8 mouse cellular contexts compared by ENCODE assay signal in the genomic region with DNA sequence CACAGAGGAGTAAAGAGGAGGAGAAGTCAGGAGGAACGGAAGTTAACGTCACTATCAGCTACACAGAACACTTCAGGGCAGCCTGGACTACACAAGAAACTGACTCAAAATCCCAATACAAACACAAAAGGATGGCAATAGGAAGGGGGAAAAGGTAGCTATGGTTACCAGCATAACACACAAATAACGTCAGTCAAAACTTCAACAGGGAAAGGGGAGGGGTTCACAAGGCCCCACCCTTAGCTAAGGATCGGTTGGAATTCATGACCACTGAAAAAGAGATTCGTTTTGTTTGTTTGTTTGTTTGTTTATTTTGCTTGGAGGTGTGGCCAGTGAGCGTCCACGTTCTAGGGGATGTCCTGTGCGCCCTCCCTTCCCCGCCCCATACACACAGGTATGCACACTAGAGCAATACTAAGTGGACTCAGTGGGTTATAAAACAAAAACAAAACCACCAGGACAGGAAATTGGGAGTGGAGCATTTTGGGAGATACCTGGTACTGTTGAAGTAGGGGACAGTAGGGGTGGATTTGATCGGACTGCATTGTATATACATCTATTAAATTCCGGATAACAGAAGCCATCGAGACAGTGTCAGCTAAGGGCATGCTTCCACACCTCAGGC. TPM values are rescaled to one million over a fixed set of nuclear protein-coding genes. Genes with fewer than 3 reads are reported as not detected.
DNase-seq lines count a peak whose midpoint lies in the region; ATAC-seq and TF ChIP-seq lines count a peak whose summit lies in the region.

No protein-coding gene starts in this region.

- H3K9ac ChIP-seq in ES-E14 (ENCODE audit: insufficient read depth, low read depth, low read length, poor library complexity, severe bottlenecking): peak overlapping the region; percentile 60
- peak overlapping the region; percentile 74 for H3K9ac ChIP-seq in forebrain, embryonic 11.5 days (ENCODE audit: low read length)
- H3K9ac ChIP-seq in limb, embryonic 11.5 days (ENCODE audit: low read length): peak overlapping the region; percentile 63
- peak overlapping the region; percentile 77 for H3K9ac ChIP-seq in midbrain, postnatal 0 days (replicated peaks; ENCODE audit: low read length, poor library complexity, severe bottlenecking)

- H3K4me2 ChIP-seq in forebrain, embryonic 11.5 days (ENCODE audit: low read depth, low read length, severe bottlenecking): peak overlapping the region; percentile 75
- H3K4me2 ChIP-seq in limb, embryonic 11.5 days (ENCODE audit: low read depth, severe bottlenecking): peak overlapping the region; percentile 67
- peak overlapping the region; percentile 67 for H3K4me2 ChIP-seq in midbrain, postnatal 0 days (ENCODE audit: low read depth, low read length, poor library complexity, severe bottlenecking)

- peak; percentile 49 for ATAC-seq in forebrain, embryonic 11.5 days (replicated peaks; ENCODE audit: low FRiP score)
- peak; percentile 26 for ATAC-seq in limb, embryonic 11.5 days (ENCODE audit: insufficient number of reproducible peaks, low FRiP score, low TSS enrichment, low read depth)
- ATAC-seq in midbrain, postnatal 0 days (ENCODE audit: low FRiP score): peak; percentile 62; the same call in 1 of the 2 replicates

- DNase-seq in heart, embryonic 10.5 days (ENCODE audit: low spot score): no peak
- no peak for DNase-seq in heart, postnatal 25 days (ENCODE audit: low spot score)
- no peak for DNase-seq in ES-E14 (ENCODE audit: low read depth, low spot score)
- DNase-seq in forebrain, embryonic 11.5 days (ENCODE audit: low spot score): no peak
- no peak for DNase-seq in limb, embryonic 11.5 days (ENCODE audit: low spot score)
- DNase-seq in midbrain, postnatal 0 days (ENCODE audit: low spot score): no peak
- DNase-seq in right cerebral cortex, adult 18-20 months: no peak
- no peak for DNase-seq in left cerebral cortex, postnatal 14 days (ENCODE audit: low spot score in 2 of 2)

- H3K4me1 ChIP-seq in heart, embryonic 10.5 days: peaks cover 8% of the 10 kb centered on the region; the same call in 1 of the 2 replicates
- peaks cover 0 to 1% of the 10 kb centered on the region in 2 experiments; a peak in 1 of 4 replicates for H3K4me1 ChIP-seq in ES-E14 (ENCODE audit: control insufficient read depth in 2 of 2, insufficient read depth in 2 of 2, low read length in 2 of 2, poor library complexity in 1 of 2)
- no peaks in the 10 kb centered on the region for H3K4me1 ChIP-seq in forebrain, embryonic 11.5 days (replicated peaks; ENCODE audit: control insufficient read depth, insufficient read depth, low read length)
- no peaks in the 10 kb centered on the region for H3K4me1 ChIP-seq in limb, embryonic 11.5 days (ENCODE audit: control insufficient read depth, insufficient read depth, low read length)
- H3K4me1 ChIP-seq in midbrain, postnatal 0 days (ENCODE audit: insufficient read depth, low read length): no peaks in the 10 kb centered on the region; the same call in 1 of the 2 replicates

- H3K27me3 ChIP-seq in heart, embryonic 10.5 days (ENCODE audit: insufficient read depth, poor library complexity, severe bottlenecking): no peaks in the 10 kb centered on the region
- H3K27me3 ChIP-seq in forebrain, embryonic 11.5 days (ENCODE audit: control insufficient read depth, insufficient read depth, low read length): no peaks in the 10 kb centered on the region
- H3K27me3 ChIP-seq in limb, embryonic 11.5 days (ENCODE audit: control insufficient read depth, insufficient read depth, low read length): no peaks in the 10 kb centered on the region
- H3K27me3 ChIP-seq in midbrain, postnatal 0 days (ENCODE audit: insufficient read depth, low read length): no peaks in the 10 kb centered on the region

- 2% methylated on average over 12 of the region's 12 CpGs for WGBS in heart, embryonic 10.5 days
- 5% methylated on average over 12 of the region's 12 CpGs for WGBS in forebrain, embryonic 11.5 days
- WGBS in limb, embryonic 11.5 days: 2% methylated on average over 12 of the region's 12 CpGs
- 3% methylated on average over 12 of the region's 12 CpGs for WGBS in midbrain, postnatal 0 days

- H3K4me3 ChIP-seq in heart, embryonic 10.5 days: peak overlapping the region; percentile 75
- peak overlapping the region; percentile 75 to 79 for H3K4me3 ChIP-seq in ES-E14 (ENCODE audit: insufficient read depth in 1 of 2, low read depth in 1 of 2, low read length in 2 of 2, poor library complexity in 1 of 2, severe bottlenecking in 1 of 2)
- peak overlapping the region; percentile 65 for H3K4me3 ChIP-seq in forebrain, embryonic 11.5 days (ENCODE audit: low read depth, low read length)
- H3K4me3 ChIP-seq in limb, embryonic 11.5 days (ENCODE audit: low read depth, low read length): peak overlapping the region; percentile 68
- H3K4me3 ChIP-seq in midbrain, postnatal 0 days (ENCODE audit: low read depth, low read length): peak overlapping the region; percentile 65

- no peak for TF ChIP-seq CTCF in midbrain, postnatal 0 days (IDR thresholded peaks at IDR 0.05)

- no peaks in the 10 kb centered on the region for H3K36me3 ChIP-seq in heart, embryonic 10.5 days
- H3K36me3 ChIP-seq in ES-E14 (ENCODE audit: control insufficient read depth, insufficient read depth, low read length, poor library complexity, severe bottlenecking): no peaks in the 10 kb centered on the region
- no peaks in the 10 kb centered on the region; the same call in 1 of the 2 replicates for H3K36me3 ChIP-seq in forebrain, embryonic 11.5 days (ENCODE audit: control insufficient read depth, insufficient read depth, low read length)
- no peaks in the 10 kb centered on the region for H3K36me3 ChIP-seq in limb, embryonic 11.5 days (ENCODE audit: control insufficient read depth, insufficient read depth, low read length)
- H3K36me3 ChIP-seq in midbrain, postnatal 0 days (ENCODE audit: insufficient read depth, low read length): no peaks in the 10 kb centered on the region

- in situ Hi-C loops in ES-E14 (cut with MboI; ENCODE audit: low sequenced_read_pairs in 2 of 2, unreplicated experiment in 2 of 2): no loop called here

- intact Hi-C loops in heart, postnatal 25 days (cut with DNase I): loop anchor here (1.0 to 10.0 kb wide), 5 partner anchors 48 to 492 kb away; partner anchors contain the start of genes Gm28044, Gm28557, Zfp748 and Zfp953
- intact Hi-C loops in left cerebral cortex, postnatal 14 days (cut with DNase I): no loop called here

- no peaks in the 10 kb centered on the region for H3K9me3 ChIP-seq in heart, embryonic 10.5 days
- no peaks in the 10 kb centered on the region for H3K9me3 ChIP-seq in ES-E14 (ENCODE audit: control insufficient read depth, insufficient read depth, low read depth, low read length)
- H3K9me3 ChIP-seq in forebrain, embryonic 11.5 days (ENCODE audit: control insufficient read depth, low read length): no peaks in the 10 kb centered on the region; the same call in 1 of the 2 replicates
- no peaks in the 10 kb centered on the region for H3K9me3 ChIP-seq in limb, embryonic 11.5 days (ENCODE audit: control insufficient read depth, low read length)
- H3K9me3 ChIP-seq in midbrain, postnatal 0 days (ENCODE audit: low read length): no peaks in the 10 kb centered on the region

- H3K27ac ChIP-seq in heart, embryonic 10.5 days: peak overlapping the region; percentile 89
- H3K27ac ChIP-seq in ES-E14 (ENCODE audit: insufficient read depth, low read depth, low read length, poor library complexity, severe bottlenecking): peak overlapping the region; percentile 71; the same call in 1 of the 2 replicates
- H3K27ac ChIP-seq in forebrain, embryonic 11.5 days (ENCODE audit: low read depth, low read length): no peak overlapping the region
- H3K27ac ChIP-seq in limb, embryonic 11.5 days (replicated peaks; ENCODE audit: low read depth, low read length): peak overlapping the region; percentile 65; the same call in 1 of the 2 replicates
- H3K27ac ChIP-seq in midbrain, postnatal 0 days (ENCODE audit: low read depth, low read length): peak overlapping the region; percentile 74

RNA-seq across cellular contexts. Expression of gene Zfp712, which starts 0.7 kb away (rescaled TPM):
- 2.1 and 2.2 TPM in 2 replicates for polyA plus RNA-seq in heart, embryonic 10.5 days (2016; fragmentation: Nextera tagmentation; extraction: Ambion mirVana)
- 1 to 10 TPM; 1.2 to 1.5 TPM for total RNA-seq in heart, postnatal 25 days (2021)
- total RNA-seq in ES-E14 (2012; rRNA removed): 0.54 and 0.63 TPM in 2 replicates
- polyA plus RNA-seq in forebrain, embryonic 11.5 days (2014; fragmentation: Nextera tagmentation; extraction: Ambion mirVana): 5.0 and 5.3 TPM in 2 replicates
- 4.6 and 5.4 TPM in 2 replicates for polyA plus RNA-seq in limb, embryonic 11.5 days (2014; fragmentation: Nextera tagmentation; extraction: Ambion mirVana)
- total RNA-seq in midbrain, postnatal 0 days (2014; rRNA removed): 6.2 and 7.9 TPM in 2 replicates
- 3.0 and 3.4 TPM in 2 replicates for polyA plus RNA-seq in midbrain, postnatal 0 days (2015; fragmentation: Nextera tagmentation; extraction: Ambion mirVana)
- 1 to 10 TPM; 4.8 to 5.8 TPM for total RNA-seq in left cerebral cortex, postnatal 14 days (2021)

RNA-seq across cellular contexts. Expression of gene Zfp708, which starts 37.5 kb away (rescaled TPM):
- 3.4 and 3.8 TPM in 2 replicates for polyA plus RNA-seq in heart, embryonic 10.5 days (2016; fragmentation: Nextera tagmentation; extraction: Ambion mirVana)
- 1 to 10 TPM; 1.2 to 1.9 TPM for total RNA-seq in heart, postnatal 25 days (2021)
- total RNA-seq in ES-E14 (2012; rRNA removed): 0.49 and 0.58 TPM in 2 replicates
- polyA plus RNA-seq in forebrain, embryonic 11.5 days (2014; fragmentation: Nextera tagmentation; extraction: Ambion mirVana): 8.4 and 8.5 TPM in 2 replicates
- polyA plus RNA-seq in limb, embryonic 11.5 days (2014; fragmentation: Nextera tagmentation; extraction: Ambion mirVana): 7.8 and 8.8 TPM in 2 replicates
- 4.3 and 7.7 TPM in 2 replicates for total RNA-seq in midbrain, postnatal 0 days (2014; rRNA removed)
- 5.4 and 5.6 TPM in 2 replicates for polyA plus RNA-seq in midbrain, postnatal 0 days (2015; fragmentation: Nextera tagmentation; extraction: Ambion mirVana)
- 1 to 10 TPM; 2.3 to 2.5 TPM for total RNA-seq in left cerebral cortex, postnatal 14 days (2021)

RNA-seq across cellular contexts. Expression of gene Gm28557, which starts 48.1 kb away (rescaled TPM):
- polyA plus RNA-seq in heart, embryonic 10.5 days (2016; fragmentation: Nextera tagmentation; extraction: Ambion mirVana): 2.0 and 3.0 TPM in 2 replicates
- 1 to 10 TPM; 2.0 to 3.3 TPM for total RNA-seq in heart, postnatal 25 days (2021)
- 3.6 and 3.7 TPM in 2 replicates for total RNA-seq in ES-E14 (2012; rRNA removed)
- polyA plus RNA-seq in forebrain, embryonic 11.5 days (2014; fragmentation: Nextera tagmentation; extraction: Ambion mirVana): 2.9 and 4.0 TPM in 2 replicates
- polyA plus RNA-seq in limb, embryonic 11.5 days (2014; fragmentation: Nextera tagmentation; extraction: Ambion mirVana): 3.2 and 3.5 TPM in 2 replicates
- 1.7 and 3.1 TPM in 2 replicates for total RNA-seq in midbrain, postnatal 0 days (2014; rRNA removed)
- polyA plus RNA-seq in midbrain, postnatal 0 days (2015; fragmentation: Nextera tagmentation; extraction: Ambion mirVana): 0.89 and 0.97 TPM in 2 replicates
- total RNA-seq in left cerebral cortex, postnatal 14 days (2021): 1 to 10 TPM; 1.6 to 2.2 TPM

RNA-seq across cellular contexts. Expression of gene Rslcan18, which starts 55.8 kb away (rescaled TPM):
- 0.23 and 0.49 TPM in 2 replicates for polyA plus RNA-seq in heart, embryonic 10.5 days (2016; fragmentation: Nextera tagmentation; extraction: Ambion mirVana)
- 1 to 10 TPM in 1 of 2 experiments, under 1 TPM in 1; 0.95 to 1.1 TPM for total RNA-seq in heart, postnatal 25 days (2021)
- total RNA-seq in ES-E14 (2012; rRNA removed): 0.89 and 1.1 TPM in 2 replicates
- polyA plus RNA-seq in forebrain, embryonic 11.5 days (2014; fragmentation: Nextera tagmentation; extraction: Ambion mirVana): 0.29 and 0.31 TPM in 2 replicates
- 0.34 and 0.41 TPM in 2 replicates for polyA plus RNA-seq in limb, embryonic 11.5 days (2014; fragmentation: Nextera tagmentation; extraction: Ambion mirVana)
- total RNA-seq in midbrain, postnatal 0 days (2014; rRNA removed): not detected in 2 replicates
- not detected in 2 replicates for polyA plus RNA-seq in midbrain, postnatal 0 days (2015; fragmentation: Nextera tagmentation; extraction: Ambion mirVana)
- total RNA-seq in left cerebral cortex, postnatal 14 days (2021): under 1 TPM in 1 of 2 experiments, not detected in 1; 0.33 TPM
